Comparison of ENCODE assay signal across 10 mouse cellular contexts in the genomic region with DNA sequence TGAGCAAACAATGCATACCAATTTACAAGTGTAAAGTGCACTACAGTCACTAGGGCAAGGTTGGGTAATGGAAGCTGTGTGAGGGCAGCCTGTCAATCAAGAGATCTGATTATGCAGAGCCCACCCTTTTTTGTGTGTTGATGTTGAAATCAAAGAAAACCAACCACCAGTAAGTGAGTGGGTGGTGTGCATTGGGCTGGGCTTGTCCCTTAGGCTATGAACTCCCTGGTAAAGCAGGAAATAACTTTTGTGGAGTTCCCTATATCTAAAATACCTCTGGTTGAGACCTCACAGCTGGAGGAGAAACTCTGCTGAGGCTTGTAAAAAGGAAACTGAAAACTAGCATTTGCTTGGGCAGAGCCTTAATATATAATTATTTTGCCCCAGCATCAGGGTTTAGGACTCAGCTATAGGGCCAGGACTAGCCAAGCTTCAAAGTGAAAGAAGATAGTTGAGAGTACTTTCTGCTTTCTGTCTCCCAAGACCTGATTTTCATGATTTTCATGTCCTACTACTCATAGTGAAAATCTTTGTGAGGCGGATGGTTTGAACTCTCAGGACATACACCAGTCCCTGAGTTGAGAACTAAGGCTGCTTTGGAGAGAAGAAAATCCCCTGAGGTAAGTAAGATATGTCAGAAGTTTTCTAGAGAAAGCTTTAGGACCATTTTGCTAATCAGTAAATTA.
DNase-seq lines count a peak whose midpoint lies in the region.
"Had no signal": no experiment of that assay in that cellular context is flagged by ENCODE, and none has a peak within 500 bp of the region (broad histone marks: within the 10 kb centered on the region; RNA-seq: fewer than 3 reads in every experiment).

No protein-coding gene starts in this region.

- DNase-seq in lung, adult 18-20 months, result peak; percentile 23 to 25
- no peak for DNase-seq in lung, postnatal 10 days
- peak; percentile 38 for DNase-seq in WW6 (ENCODE audit: low read depth, low spot score)
- peak; percentile 11 for DNase-seq in liver
- peak; percentile 21 for DNase-seq in skeletal muscle tissue, adult 2 months (ENCODE audit: low read depth, low spot score)
- DNase-seq in layer of hippocampus, adult 9-10 months (ENCODE audit: low spot score), result no peak
- DNase-seq in thymus, postnatal 25 days, result no peak
- DNase-seq in embryo, embryonic 11 days, result no peak
- DNase-seq: cerebellum, postnatal 10 days; thymus, postnatal 36 days had no signal

Comparison
In these comparisons a context has a peak if more than half of its experiments do, and no peak if none do; other contexts are left out.
1. DNase-seq: peak in lung, adult 18-20 months (2 of 2), WW6 (single experiment), liver (single experiment) and skeletal muscle tissue, adult 2 months (single experiment); none in lung, postnatal 10 days (single experiment), layer of hippocampus, adult 9-10 months (single experiment), thymus, postnatal 25 days (single experiment) and embryo, embryonic 11 days (single experiment).